Mouse (Mus musculus): ENCODE data around the gene Arl15.

DNA sequence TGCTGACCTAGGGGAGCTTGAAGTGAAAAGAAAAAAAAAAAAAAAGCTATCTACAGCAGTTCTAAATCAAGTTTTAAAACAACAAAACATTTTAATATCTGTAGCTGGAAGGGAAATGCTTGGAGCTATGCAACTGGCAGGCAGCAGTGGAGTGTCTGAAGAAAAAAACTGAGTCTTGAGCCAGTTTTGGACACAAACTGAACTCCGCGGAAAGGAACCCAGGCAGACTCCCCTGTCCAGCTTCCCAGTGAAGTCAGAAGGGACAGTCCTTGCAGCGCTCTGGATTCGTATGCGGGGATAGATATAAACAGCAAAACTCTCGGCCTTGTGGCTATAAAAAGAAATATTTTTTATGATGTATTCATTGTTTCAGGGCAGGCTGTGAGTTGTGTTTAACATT is 155.8 kb downstream of the Arl15 start:
- TF ChIP-seq POLR2A (IDR thresholded peaks at IDR 0.05; ENCODE audit: borderline replicate concordance, extremely low read depth, insufficient read depth, insufficient read length, poor library complexity, severe bottlenecking) (no peak), CTCF (IDR thresholded peaks at IDR 0.05; ENCODE audit: borderline replicate concordance, extremely low read depth, insufficient read depth, insufficient read length) (no peak)

All from brain, embryonic 14.5 days (tissue).